Mouse (Mus musculus): ENCODE results near the gene Zfp326. TPM values are rescaled to one million over a fixed set of nuclear protein-coding genes. Genes with fewer than 3 reads are reported as not detected.
A peak's percentile ranks its signal among the peaks of the same experiment; 100 is the strongest.

Gene Zfp326
- total and polyA plus RNA-seq, 2 experiments from 2014 or later: 11.4 to 42.3 TPM

DNA sequence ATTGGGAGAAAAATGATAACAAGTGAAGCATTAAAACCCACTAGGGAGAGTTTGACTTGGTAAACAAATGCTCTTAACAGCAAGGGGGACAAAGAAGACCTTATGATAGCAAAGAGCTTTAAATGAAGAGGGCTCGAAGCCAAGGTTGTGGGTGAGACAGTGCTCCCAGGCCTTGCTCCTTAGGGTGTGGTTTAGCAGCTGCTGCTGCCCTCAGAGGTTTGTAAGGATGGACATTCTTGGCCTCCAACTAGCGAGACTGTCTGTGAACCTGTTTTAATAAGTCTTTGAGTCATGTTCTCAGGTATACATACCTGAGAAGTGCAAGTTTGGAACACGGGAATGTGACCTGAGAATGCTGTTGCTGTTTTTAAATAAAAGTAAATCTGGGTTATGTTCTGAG is 2.6 kb upstream of the Zfp326 start:
- TF ChIP-seq CTCF (IDR thresholded peaks at IDR 0.05; ENCODE audit: low read depth): no peak
- no peak for DNase-seq (ENCODE audit: low spot score)
- no peaks in the 10 kb centered on the region for H3K9me3 ChIP-seq (ENCODE audit: low read length)
- H3K4me2 ChIP-seq (ENCODE audit: low read depth, low read length): no peak overlapping the region
- 74% methylated on average over 3 of the region's 3 CpGs for WGBS
- H3K4me1 ChIP-seq (ENCODE audit: insufficient read depth, low read length): no peaks in the 10 kb centered on the region
- H3K27me3 ChIP-seq (ENCODE audit: insufficient read depth, low read length): no peaks in the 10 kb centered on the region
- no peak overlapping the region for H3K9ac ChIP-seq (replicated peaks; ENCODE audit: low read length)
- no peak overlapping the region for H3K4me3 ChIP-seq (ENCODE audit: low read length)
- H3K27ac ChIP-seq: no peak overlapping the region
- no peaks in the 10 kb centered on the region for H3K36me3 ChIP-seq (ENCODE audit: insufficient read depth, low read length)
- no peak for ATAC-seq

DNA sequence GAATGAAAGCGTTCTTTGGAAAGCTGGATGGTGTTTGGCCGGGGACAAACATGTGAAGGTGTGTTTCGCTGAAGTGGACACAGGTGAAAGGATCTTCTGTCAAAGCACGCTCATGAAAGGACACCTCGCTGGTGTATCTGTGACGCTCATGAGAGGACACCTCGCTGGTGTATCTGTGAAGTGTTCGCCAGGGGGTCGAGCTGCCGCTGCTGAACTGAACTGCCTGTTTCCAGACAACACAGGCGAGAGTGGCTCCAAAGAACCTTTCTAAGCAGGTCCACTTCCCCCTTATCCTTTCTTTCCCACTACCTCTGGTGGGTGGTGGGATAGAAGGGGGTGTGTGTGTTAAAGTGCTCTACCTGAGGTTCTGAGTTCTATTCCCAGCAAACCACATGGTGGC is 1.9 kb upstream of the Zfp326 start:
- Histone ChIP-seq H3K27ac (no peak overlapping the region), H3K4me3 (ENCODE audit: low read length) (no peak overlapping the region), H3K36me3 (ENCODE audit: insufficient read depth, low read length) (no peaks in the 10 kb centered on the region; the same call in 1 of the 2 replicates), H3K27me3 (ENCODE audit: insufficient read depth, low read length) (no peaks in the 10 kb centered on the region), H3K4me2 (ENCODE audit: low read depth, low read length) (no peak overlapping the region), H3K9ac (replicated peaks; ENCODE audit: low read length) (no peak overlapping the region), H3K9me3 (ENCODE audit: low read length) (no peaks in the 10 kb centered on the region), H3K4me1 (ENCODE audit: insufficient read depth, low read length) (peaks cover 4% of the 10 kb centered on the region)
- 93% methylated on average over 11 of the region's 11 CpGs for WGBS
- ATAC-seq (no peak), DNase-seq (ENCODE audit: low spot score) (no peak)
- no peak for TF ChIP-seq CTCF (IDR thresholded peaks at IDR 0.05; ENCODE audit: low read depth)

DNA sequence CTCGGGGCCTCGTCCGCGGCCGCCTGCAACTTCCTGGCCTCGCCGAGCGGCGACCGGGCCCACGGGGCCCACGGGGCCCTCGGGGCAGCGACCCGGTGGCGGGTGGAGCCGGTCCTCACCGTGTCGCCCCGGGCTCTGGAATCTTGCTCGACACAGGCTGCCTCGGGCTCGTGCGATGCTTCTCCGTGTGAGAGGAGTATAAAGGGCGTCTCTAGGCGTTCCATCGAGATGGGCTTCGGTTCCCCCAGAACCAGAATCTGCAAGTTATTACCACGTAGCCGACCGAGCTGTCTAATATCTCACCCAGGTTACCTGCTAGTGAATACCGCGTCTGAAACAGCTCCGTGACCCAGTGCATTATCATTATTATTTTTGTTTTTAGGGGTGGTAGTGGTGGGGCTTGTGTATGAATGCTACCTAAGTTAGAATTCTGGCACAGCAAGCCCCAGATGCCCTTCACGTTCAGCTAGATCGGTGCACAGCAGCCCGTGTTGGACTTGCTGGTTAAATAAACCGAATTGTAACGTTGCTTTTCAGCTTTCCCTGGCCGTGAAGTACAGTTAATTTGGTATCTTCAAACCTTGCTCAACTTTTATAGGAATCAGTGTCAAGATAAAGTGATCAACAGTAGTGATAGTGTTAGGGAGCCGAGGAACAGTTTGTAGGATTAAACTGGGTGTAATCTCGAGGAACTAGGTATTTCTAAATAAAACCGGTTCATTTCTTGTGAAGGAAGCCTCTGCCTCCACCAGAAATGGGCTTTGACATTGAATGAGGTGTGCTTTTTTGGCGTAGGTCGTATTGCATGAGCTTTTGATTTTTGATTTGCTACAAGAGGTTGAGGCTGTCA is 785 bp downstream of the Zfp326 start:
- H3K9me3 ChIP-seq (ENCODE audit: low read length): no peaks in the 10 kb centered on the region
- ATAC-seq (peak; percentile 41; the same call in 1 of the 2 replicates), DNase-seq (ENCODE audit: low spot score) (no peak)
- no peaks in the 10 kb centered on the region for H3K27me3 ChIP-seq (ENCODE audit: insufficient read depth, low read length)
- peak overlapping the region; percentile 99 for H3K9ac ChIP-seq (replicated peaks; ENCODE audit: low read length)
- peaks cover 6% of the 10 kb centered on the region for H3K4me1 ChIP-seq (ENCODE audit: insufficient read depth, low read length)
- peak overlapping the region; percentile 98 for H3K4me3 ChIP-seq (ENCODE audit: low read length)
- H3K4me2 ChIP-seq (ENCODE audit: low read depth, low read length): peak overlapping the region; percentile 80
- H3K36me3 ChIP-seq (ENCODE audit: insufficient read depth, low read length): no peaks in the 10 kb centered on the region; the same call in 1 of the 2 replicates
- under 1% methylated on average over 41 of the region's 46 CpGs for WGBS
- H3K27ac ChIP-seq: peak overlapping the region; percentile 94
- no peak for TF ChIP-seq CTCF (IDR thresholded peaks at IDR 0.05; ENCODE audit: low read depth)

DNA sequence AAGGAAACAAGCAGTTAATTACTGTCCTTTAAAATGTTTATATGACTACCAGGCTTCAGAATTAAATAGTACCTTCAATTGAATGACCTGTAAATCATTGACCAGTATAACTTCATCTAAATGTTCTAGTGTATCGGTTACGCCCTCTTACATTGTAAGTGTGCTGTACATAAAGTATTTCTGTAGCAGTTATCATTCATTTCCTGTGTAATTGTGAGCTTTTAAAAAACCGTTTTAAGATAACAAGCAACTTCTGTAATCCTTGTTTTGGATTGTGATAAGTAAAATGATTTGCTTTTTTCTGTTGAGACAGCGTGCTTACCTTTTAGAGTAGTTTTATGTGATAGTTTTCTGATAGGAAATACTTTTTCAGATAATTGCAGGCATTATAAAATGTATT is 11.0 kb downstream of the Zfp326 start:
- H3K36me3 ChIP-seq (ENCODE audit: insufficient read depth, low read length): 0 out of 2 replicates have a peak, but pooled peaks cover 5% of the 10 kb centered on the region
- no peaks in the 10 kb centered on the region for H3K27me3 ChIP-seq (ENCODE audit: insufficient read depth, low read length)
- no peak overlapping the region for H3K9ac ChIP-seq (replicated peaks; ENCODE audit: low read length)
- 95% methylated on average over 4 of the region's 4 CpGs for WGBS
- DNase-seq (ENCODE audit: low spot score) (no peak), ATAC-seq (no peak)
- TF ChIP-seq CTCF (IDR thresholded peaks at IDR 0.05; ENCODE audit: low read depth): no peak
- H3K27ac ChIP-seq: no peak overlapping the region
- H3K4me3 ChIP-seq (ENCODE audit: low read length): no peak overlapping the region
- H3K9me3 ChIP-seq (ENCODE audit: low read length): no peaks in the 10 kb centered on the region
- no peaks in the 10 kb centered on the region for H3K4me1 ChIP-seq (ENCODE audit: insufficient read depth, low read length)
- H3K4me2 ChIP-seq (ENCODE audit: low read depth, low read length): no peak overlapping the region

DNA sequence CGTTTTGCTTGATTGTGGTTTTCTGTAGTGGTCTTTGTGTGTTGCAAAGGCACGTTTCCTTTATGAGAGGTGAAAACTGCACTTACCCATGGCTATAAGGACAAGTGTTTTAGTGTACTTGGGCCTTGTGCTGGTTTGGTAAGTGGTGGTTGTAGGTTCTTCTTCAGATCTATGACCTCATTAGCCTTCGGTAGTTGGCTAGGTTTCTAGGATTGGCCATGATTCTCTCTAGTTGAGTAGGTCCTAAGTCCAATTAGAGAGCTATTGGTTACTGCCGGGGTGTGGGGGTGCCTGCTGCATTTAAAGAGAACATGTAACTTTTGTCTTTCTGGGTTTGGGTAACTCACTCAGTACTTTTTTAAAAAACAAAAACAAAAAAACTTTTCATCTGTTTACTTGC is 21.8 kb downstream of the Zfp326 start:
- no peak overlapping the region for H3K27ac ChIP-seq
- no peaks in the 10 kb centered on the region for H3K9me3 ChIP-seq (ENCODE audit: low read length)
- no peak overlapping the region for H3K4me3 ChIP-seq (ENCODE audit: low read length)
- DNase-seq (ENCODE audit: low spot score) (no peak), ATAC-seq (no peak)
- WGBS: 97% methylated on average over 4 of the region's 4 CpGs
- H3K36me3 ChIP-seq (ENCODE audit: insufficient read depth, low read length): peaks cover 16% of the 10 kb centered on the region; the same call in 1 of the 2 replicates
- H3K27me3 ChIP-seq (ENCODE audit: insufficient read depth, low read length): no peaks in the 10 kb centered on the region
- H3K9ac ChIP-seq (replicated peaks; ENCODE audit: low read length): no peak overlapping the region
- no peak for TF ChIP-seq CTCF (IDR thresholded peaks at IDR 0.05; ENCODE audit: low read depth)
- H3K4me2 ChIP-seq (ENCODE audit: low read depth, low read length): no peak overlapping the region
- no peaks in the 10 kb centered on the region for H3K4me1 ChIP-seq (ENCODE audit: insufficient read depth, low read length)

DNA sequence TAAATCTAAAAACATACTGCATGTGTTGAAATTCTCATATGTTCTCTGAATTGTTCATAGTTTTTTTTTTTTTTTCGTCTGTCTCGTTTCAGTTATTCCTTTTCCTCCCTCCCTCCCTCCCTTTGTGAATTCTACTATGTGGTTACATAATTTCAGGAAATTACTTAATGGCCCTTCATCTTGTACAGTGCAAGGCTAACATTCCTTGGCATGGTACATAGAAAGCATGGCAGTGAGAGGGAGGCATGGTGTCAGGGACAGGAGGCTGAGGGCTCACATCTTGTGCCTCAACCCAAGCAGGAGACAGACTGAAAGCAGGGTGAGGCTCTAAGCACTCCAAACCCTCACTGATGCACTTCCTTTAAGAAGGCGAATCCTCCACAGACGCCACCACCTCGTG is 32.8 kb downstream of the Zfp326 start:
- Histone ChIP-seq H3K4me1 (ENCODE audit: insufficient read depth, low read length) (no peaks in the 10 kb centered on the region), H3K4me2 (ENCODE audit: low read depth, low read length) (no peak overlapping the region), H3K27me3 (ENCODE audit: insufficient read depth, low read length) (no peaks in the 10 kb centered on the region), H3K4me3 (ENCODE audit: low read length) (no peak overlapping the region), H3K9me3 (ENCODE audit: low read length) (no peaks in the 10 kb centered on the region), H3K36me3 (ENCODE audit: insufficient read depth, low read length) (peaks cover 32% of the 10 kb centered on the region), H3K9ac (replicated peaks; ENCODE audit: low read length) (no peak overlapping the region), H3K27ac (no peak overlapping the region)
- TF ChIP-seq CTCF (IDR thresholded peaks at IDR 0.05; ENCODE audit: low read depth): no peak
- DNase-seq (ENCODE audit: low spot score) (no peak), ATAC-seq (no peak)
- WGBS: 90% methylated on average over 5 of the region's 5 CpGs

DNA sequence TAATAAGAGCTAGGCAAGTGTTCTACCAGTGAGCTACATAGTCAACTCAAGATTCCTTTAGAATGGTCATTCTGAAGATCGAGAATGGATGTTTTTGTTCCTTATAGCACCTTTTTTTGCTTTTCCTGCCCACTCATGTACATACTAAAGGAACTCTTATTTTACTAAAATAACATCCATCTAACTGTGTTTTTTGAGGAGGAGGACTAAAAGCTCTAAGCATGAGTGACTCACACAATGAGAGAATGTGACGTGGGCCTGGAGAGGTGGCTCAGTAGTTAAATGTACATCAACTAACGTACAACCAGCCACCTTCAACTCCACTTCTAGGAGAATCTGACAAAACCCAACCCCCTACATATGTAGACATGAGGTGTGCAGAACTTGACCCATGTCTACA is 33.3 kb downstream of the Zfp326 start:
- Histone ChIP-seq H3K9me3 (ENCODE audit: low read length) (no peaks in the 10 kb centered on the region), H3K27me3 (ENCODE audit: insufficient read depth, low read length) (no peaks in the 10 kb centered on the region), H3K4me2 (ENCODE audit: low read depth, low read length) (no peak overlapping the region), H3K36me3 (ENCODE audit: insufficient read depth, low read length) (peaks cover 33% of the 10 kb centered on the region), H3K27ac (no peak overlapping the region), H3K4me3 (ENCODE audit: low read length) (no peak overlapping the region), H3K4me1 (ENCODE audit: insufficient read depth, low read length) (no peaks in the 10 kb centered on the region), H3K9ac (replicated peaks; ENCODE audit: low read length) (no peak overlapping the region)
- ATAC-seq (no peak), DNase-seq (ENCODE audit: low spot score) (no peak)
- 94% methylated on average over 3 of the region's 3 CpGs for WGBS
- TF ChIP-seq CTCF (IDR thresholded peaks at IDR 0.05; ENCODE audit: low read depth): no peak

Measured in hindbrain, postnatal 0 days (tissue).